Mouse (Mus musculus) bone marrow, adult 2 months (tissue): Measurements from ENCODE around the gene Epha4.

Experiments
- CTCF ChIP-seq: fragments of 200-500 bp; IDR thresholded peaks from 2 replicates; pipeline ENCODE4 v1.5.1; 2011; ENCODE audit warnings: low read length, control low read depth; ENCODE audit not compliant: control insufficient read depth, insufficient read depth
- POLR2A ChIP-seq: fragments of 200-500 bp; IDR thresholded peaks from 2 replicates; pipeline ENCODE4 v1.6.1; 2011; ENCODE audit warnings: low read depth, mild to moderate bottlenecking, control low read depth, low read length, borderline replicate concordance; ENCODE audit not compliant: control insufficient read depth

- TF ChIP-seq POLR2A, result no peak
- TF ChIP-seq CTCF, result no peak
These were observed 4.3 kb downstream of the Epha4 start for GRCm38 (mm10) chr1:77510623-77511022.
